Mouse (Mus musculus): ENCODE results near the gene Pygo2.

DNA sequence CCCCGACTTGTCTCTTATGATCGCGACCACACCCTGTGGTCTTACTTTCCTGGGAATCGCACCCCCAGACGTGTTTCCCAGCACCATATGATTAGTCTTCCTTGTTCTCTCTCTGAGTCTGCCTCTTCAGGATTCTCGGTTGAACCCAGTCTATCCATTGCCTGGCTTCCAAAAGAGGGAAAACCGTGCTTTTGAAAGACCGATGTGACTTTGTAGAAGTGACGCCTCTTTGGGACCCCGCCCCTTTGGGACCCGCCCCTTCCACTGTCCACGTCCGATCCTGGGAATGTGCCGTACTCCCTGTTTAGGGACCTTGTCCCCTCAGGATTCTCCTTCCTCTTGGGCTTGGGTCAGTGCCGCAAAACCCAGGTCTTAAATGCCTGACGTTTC is 11.2 kb upstream of the Pygo2 start:
- TF ChIP-seq CTCF (IDR thresholded peaks at IDR 0.05; ENCODE audit: low read depth) (no peak), EP300 (IDR thresholded peaks at IDR 0.05; ENCODE audit: low read depth) (no peak)
